Mouse (Mus musculus) cortical plate, adult 2 months (tissue): ENCODE results near the gene Taok1.

Experiments
- CTCF ChIP-seq: fragments of 200-500 bp; IDR thresholded peaks from 2 replicates; pipeline ENCODE4 v1.5.1; 2011; ENCODE audit warnings: mild to moderate bottlenecking, control low read depth, low read length; ENCODE audit not compliant: insufficient read depth; ENCODE audit errors: extremely low read depth
- POLR2A ChIP-seq: fragments of 200-500 bp; IDR thresholded peaks from 2 replicates; pipeline ENCODE4 v1.6.1; 2011; ENCODE audit warnings: mild to moderate bottlenecking, low read length, control low read depth; ENCODE audit not compliant: insufficient read depth; ENCODE audit errors: extremely low read depth

GRCm38 (mm10) chr11:77497341-77497756 lies 110.3 kb downstream of the Taok1 start:
- peak; percentile 29; the same call in 1 of the 2 replicates for TF ChIP-seq CTCF
- TF ChIP-seq POLR2A, result no peak
